Mouse (Mus musculus): Measurements from ENCODE around the gene Myzap. TPM values are rescaled to one million over a fixed set of nuclear protein-coding genes. Genes with fewer than 3 reads are reported as not detected.
A peak's percentile ranks its signal among the peaks of the same experiment; 100 is the strongest.
"Not testable (repeated sequence)": the region's sequence is repeated elsewhere in the genome, so short reads cannot be mapped to it uniquely, and the experiment has no call there.

Gene Myzap
- polyA plus RNA-seq, 1 experiment from 2014 or later, result 3.5 TPM

DNA sequence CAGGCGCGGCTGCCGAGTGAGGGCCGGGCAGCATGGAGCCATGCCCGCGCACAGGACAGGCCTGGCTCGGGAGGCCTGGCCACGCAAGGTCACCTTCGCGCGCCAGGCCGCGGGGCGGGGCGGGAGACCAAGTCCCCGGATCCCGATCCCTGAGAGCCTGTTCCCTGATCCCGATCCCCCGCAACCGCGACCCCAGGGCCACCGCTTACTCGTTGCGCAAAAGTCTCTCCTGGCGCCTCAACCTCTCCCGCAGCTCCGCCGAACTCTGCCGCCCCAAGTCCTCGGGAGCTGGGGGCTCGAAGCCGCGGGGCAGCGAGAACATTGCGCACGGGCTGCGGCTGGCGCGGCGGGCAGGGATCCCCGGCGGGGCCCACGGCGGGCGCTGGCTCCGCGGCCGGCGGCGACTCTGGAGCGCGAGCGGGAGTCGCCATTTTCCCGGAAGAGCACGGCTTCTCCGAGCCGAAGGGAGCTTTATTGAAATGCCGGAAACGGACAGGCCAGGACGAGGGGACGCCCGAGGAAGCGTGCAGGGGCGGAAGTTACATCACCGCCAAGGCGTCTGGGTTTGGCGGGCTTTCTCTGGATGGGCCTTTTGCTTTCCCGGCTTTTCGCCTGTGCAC, 106.6 kb downstream of the Myzap start, which contains the start of gene Polr2m:
TSS of gene Polr2m (minus strand) at position 461 of the 620 bp plus-strand sequence.
- peaks cover 31% of the 10 kb centered on the region for H3K4me1 ChIP-seq
- peaks cover 35% of the 10 kb centered on the region for H3K36me3 ChIP-seq (replicated peaks)
- peak; percentile 93 for DNase-seq (ENCODE audit: extremely low spot score, low spot score)
- peak within 1 kb of the TSS; percentile 100 for H3K27ac ChIP-seq
- no peaks in the 10 kb centered on the region for H3K9me3 ChIP-seq
- under 1% methylated on average over 70 of the region's 70 CpGs for WGBS
- H3K4me3 ChIP-seq, result peak within 1 kb of the TSS; percentile 98
- H3K27me3 ChIP-seq (ENCODE audit: poor library complexity, severe bottlenecking), result peaks cover 13% of the 10 kb centered on the region; the same call in 1 of the 2 replicates

DNA sequence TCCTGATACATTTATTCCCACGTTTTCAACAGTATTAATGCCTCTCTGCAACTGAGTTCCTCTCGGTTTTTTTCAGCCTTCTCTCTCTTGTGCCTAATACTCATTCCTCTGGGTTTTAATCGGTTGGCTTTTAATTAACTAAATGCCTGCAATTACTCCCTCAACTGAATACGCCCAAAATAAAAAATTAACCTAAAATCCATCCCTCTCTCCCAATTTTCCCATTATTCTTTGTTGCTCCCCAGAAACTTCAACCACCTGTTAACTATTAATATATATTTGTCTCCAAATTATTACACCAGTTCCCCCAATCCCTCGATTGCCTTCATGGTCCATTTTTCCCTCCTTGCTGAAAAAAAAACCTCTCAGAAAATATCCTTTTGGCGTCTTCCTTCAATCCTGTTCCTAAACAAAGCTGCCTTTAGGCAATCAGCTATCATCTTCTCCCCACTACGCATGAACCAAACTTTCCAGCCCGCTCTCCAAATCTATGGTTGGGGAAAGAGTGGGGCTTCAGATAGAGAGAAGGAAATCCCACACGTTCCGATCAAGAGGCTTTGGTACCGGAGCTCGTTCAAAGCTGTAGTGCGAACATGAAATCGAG, 107.2 kb downstream of the Myzap start:
- Histone ChIP-seq H3K27me3 (ENCODE audit: poor library complexity, severe bottlenecking) (peaks cover 13% of the 10 kb centered on the region; the same call in 1 of the 2 replicates), H3K27ac (peak overlapping the region; percentile 100), H3K36me3 (replicated peaks) (peaks cover 41% of the 10 kb centered on the region), H3K4me1 (peaks cover 25% of the 10 kb centered on the region), H3K9me3 (no peaks in the 10 kb centered on the region), H3K4me3 (peak overlapping the region; percentile 98)
- 3% methylated on average over 14 of the region's 14 CpGs for WGBS
- DNase-seq (ENCODE audit: extremely low spot score, low spot score), result no peak

DNA sequence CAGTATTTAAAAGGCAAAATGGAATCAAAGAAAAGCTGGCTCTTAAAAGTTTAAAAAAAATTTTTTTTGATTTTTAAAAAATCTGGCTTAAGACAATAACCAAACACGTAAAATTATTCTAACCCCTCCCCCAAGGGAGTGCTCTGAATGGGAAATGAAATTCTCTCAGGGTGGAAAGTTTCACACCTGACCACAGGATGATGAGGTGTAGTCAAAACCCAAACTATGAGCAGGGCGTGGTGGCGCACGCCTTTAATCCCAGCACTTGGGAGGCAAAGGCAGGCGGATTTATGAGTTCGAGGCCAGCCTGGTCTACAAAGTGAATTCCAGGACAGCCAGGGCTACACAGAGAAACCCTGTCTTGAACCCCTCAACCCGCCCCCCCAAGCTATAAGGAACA, 108.3 kb downstream of the Myzap start:
- not testable (repeated sequence) for DNase-seq (ENCODE audit: extremely low spot score, low spot score)
- H3K36me3 ChIP-seq (replicated peaks), result peaks cover 52% of the 10 kb centered on the region
- 92% methylated on average over 7 of the region's 7 CpGs for WGBS

DNA sequence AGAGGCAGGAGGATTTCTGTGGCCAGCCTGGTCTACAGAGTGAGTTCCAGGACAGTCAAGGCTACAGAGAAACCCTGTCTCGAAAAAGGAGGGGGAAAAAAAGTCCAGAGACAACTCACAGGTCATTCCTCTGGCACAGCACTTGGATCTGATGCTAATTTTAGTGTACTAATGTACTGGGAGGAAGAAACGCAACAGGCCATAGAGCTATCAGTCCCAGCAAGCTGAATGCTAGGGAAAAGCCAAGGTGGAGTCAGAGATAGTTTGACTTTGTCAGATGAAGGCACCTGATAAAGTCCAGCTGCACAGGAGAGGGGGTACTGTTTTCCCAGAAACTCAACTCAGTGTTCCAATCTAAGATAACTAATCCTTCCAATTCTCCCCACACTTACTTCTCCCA, 111.9 kb downstream of the Myzap start:
- Histone ChIP-seq H3K9me3 (peaks cover 6% of the 10 kb centered on the region; the same call in 1 of the 2 replicates), H3K4me3 (no peak overlapping the region), H3K27me3 (ENCODE audit: poor library complexity, severe bottlenecking) (no peaks in the 10 kb centered on the region), H3K36me3 (replicated peaks) (peaks cover 88% of the 10 kb centered on the region), H3K4me1 (peaks cover 15% of the 10 kb centered on the region), H3K27ac (no peak overlapping the region)
- WGBS, result 92% methylated on average over 2 of the region's 2 CpGs
- no peak for DNase-seq (ENCODE audit: extremely low spot score, low spot score)

More for the DNA sequence above, 108.3 kb downstream of the Myzap start:
- H3K27ac ChIP-seq, H3K9me3 ChIP-seq: not testable (repeated sequence)
- H3K4me3 ChIP-seq, result peak overlapping the region; percentile 98
- H3K27me3 ChIP-seq (ENCODE audit: poor library complexity, severe bottlenecking), result peaks cover 13% of the 10 kb centered on the region; the same call in 1 of the 2 replicates
- peaks cover 19% of the 10 kb centered on the region for H3K4me1 ChIP-seq

DNA sequence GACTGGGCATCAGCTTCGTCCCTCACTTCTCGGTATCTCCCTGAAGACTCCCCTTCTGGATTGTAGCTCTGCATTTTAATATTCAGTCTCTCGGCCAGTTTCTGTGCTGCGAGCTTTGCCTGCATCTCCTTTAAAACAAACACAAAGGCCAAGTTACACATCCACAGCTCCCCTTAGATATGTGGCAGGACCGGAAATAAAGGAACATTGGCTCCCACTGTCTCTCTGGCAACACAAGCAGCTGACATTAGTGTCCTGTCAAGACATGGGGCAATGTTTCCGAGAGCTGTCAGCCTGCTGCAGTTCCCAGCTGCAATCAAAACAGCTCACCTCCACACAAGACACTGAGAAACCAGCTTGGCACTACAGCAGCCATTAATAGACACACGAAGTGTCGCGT, 112.7 kb downstream of the Myzap start:
- Histone ChIP-seq H3K4me1 (peaks cover 11% of the 10 kb centered on the region), H3K27me3 (ENCODE audit: poor library complexity, severe bottlenecking) (no peaks in the 10 kb centered on the region), H3K36me3 (replicated peaks) (peaks cover 97% of the 10 kb centered on the region), H3K4me3 (no peak overlapping the region), H3K27ac (no peak overlapping the region), H3K9me3 (peaks cover 6% of the 10 kb centered on the region; the same call in 1 of the 2 replicates)
- WGBS, result 94% methylated on average over 9 of the region's 9 CpGs
- no peak for DNase-seq (ENCODE audit: extremely low spot score, low spot score)

DNA sequence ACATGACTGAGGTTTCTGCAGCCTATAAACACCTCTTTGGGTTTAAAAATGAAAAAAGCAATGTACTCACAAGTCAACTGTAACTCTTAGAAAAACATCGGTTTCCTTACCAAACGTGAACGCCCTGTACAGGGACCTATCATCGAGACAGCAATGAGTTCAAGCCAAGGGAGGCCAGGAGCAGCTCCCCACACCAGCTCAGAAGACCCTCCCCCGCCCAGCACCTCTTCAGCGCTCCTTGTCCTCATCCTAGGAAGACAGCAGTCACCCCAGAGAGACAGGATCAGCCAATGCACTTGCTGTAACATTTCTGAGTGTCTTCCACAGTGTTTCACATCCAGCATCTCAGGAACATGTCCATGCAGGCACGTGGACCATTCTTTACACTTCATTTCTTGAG, 113.6 kb downstream of the Myzap start:
- 97% methylated on average over 7 of the region's 7 CpGs for WGBS
- Histone ChIP-seq H3K27me3 (ENCODE audit: poor library complexity, severe bottlenecking) (no peaks in the 10 kb centered on the region), H3K27ac (no peak overlapping the region), H3K4me3 (no peak overlapping the region), H3K4me1 (peaks cover 5% of the 10 kb centered on the region; the same call in 1 of the 2 replicates), H3K9me3 (peaks cover 6% of the 10 kb centered on the region; the same call in 1 of the 2 replicates), H3K36me3 (replicated peaks) (peaks cover 99% of the 10 kb centered on the region)
- no peak for DNase-seq (ENCODE audit: extremely low spot score, low spot score)

DNA sequence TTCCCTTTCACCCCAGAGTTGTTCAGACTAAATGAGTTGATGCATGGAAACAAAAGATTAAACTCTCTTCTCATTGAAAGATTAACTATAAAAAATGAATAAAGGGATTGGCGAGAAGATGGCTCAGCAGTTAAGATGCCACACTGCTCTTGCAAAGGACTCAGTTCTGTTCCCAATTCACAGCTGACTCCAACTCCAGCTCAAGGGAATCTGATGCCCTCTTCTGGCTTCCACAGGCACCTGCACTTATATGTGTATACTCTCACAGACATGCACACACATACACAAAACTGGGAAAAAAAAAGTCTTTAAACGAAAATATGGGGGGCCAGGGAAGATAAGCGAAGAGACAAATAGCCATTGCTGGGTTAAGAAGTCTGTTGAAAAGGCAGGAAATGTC, 115.6 kb downstream of the Myzap start:
- H3K27ac ChIP-seq, result no peak overlapping the region
- no peak for DNase-seq (ENCODE audit: extremely low spot score, low spot score)
- no peak overlapping the region for H3K4me3 ChIP-seq
- 92% methylated on average over 3 of the region's 3 CpGs for WGBS
- no peaks in the 10 kb centered on the region for H3K27me3 ChIP-seq (ENCODE audit: poor library complexity, severe bottlenecking)
- H3K9me3 ChIP-seq, result peaks cover 6% of the 10 kb centered on the region; the same call in 1 of the 2 replicates
- peaks cover 84% of the 10 kb centered on the region for H3K36me3 ChIP-seq (replicated peaks)
- H3K4me1 ChIP-seq, result no peaks in the 10 kb centered on the region

DNA sequence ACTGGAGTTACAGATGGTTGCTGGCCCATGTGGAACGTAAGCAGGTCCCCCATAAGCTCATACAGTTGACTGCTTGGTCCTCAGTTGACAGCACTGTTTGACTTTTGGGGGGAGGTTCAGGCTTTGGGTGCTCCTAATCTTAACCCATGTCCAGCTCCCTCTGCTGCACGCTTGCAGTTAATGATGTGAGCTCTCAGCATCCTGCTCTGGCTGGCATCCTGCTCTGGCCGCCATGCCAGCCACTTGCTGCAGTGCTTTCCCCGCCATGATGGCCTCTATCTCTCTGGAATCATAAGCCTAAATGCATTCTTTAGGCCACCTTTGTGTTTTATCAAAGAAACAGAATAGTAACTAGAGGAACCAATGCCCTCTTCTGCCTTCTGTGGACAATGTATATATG, 116.6 kb downstream of the Myzap start:
- no peak for DNase-seq (ENCODE audit: extremely low spot score, low spot score)
- Histone ChIP-seq H3K27ac (no peak overlapping the region), H3K4me1 (no peaks in the 10 kb centered on the region), H3K4me3 (no peak overlapping the region), H3K9me3 (peaks cover 6% of the 10 kb centered on the region; the same call in 1 of the 2 replicates), H3K27me3 (ENCODE audit: poor library complexity, severe bottlenecking) (no peaks in the 10 kb centered on the region), H3K36me3 (replicated peaks) (peaks cover 73% of the 10 kb centered on the region)
- WGBS, result 98% methylated on average over 4 of the region's 4 CpGs

DNA sequence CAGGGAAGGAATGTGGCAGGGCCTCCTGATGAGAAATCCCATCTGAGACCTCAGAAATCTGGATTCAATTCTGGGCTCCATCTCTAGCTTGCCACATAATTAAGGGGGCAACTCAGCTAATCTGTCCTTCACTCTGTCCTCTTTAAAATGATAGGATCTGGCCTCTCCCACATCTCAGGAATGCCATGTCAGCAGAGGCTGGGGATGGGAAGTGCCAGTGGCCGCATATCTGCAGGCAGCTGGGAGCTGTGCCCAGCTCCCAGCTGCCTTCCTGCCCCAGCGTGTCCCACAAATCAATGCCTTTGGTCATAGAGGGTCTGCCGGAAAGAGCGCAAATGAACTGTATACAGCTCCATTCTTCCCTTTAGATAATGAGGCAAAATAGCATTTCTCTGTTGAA, 124.7 kb downstream of the Myzap start:
- H3K27me3 ChIP-seq (ENCODE audit: poor library complexity, severe bottlenecking), result no peaks in the 10 kb centered on the region
- WGBS, result 79% methylated on average over 4 of the region's 4 CpGs
- no peak for DNase-seq (ENCODE audit: extremely low spot score, low spot score)
- no peak overlapping the region for H3K27ac ChIP-seq
- no peaks in the 10 kb centered on the region for H3K9me3 ChIP-seq
- no peaks in the 10 kb centered on the region for H3K36me3 ChIP-seq (replicated peaks)
- no peaks in the 10 kb centered on the region for H3K4me1 ChIP-seq
- H3K4me3 ChIP-seq, result no peak overlapping the region

DNA sequence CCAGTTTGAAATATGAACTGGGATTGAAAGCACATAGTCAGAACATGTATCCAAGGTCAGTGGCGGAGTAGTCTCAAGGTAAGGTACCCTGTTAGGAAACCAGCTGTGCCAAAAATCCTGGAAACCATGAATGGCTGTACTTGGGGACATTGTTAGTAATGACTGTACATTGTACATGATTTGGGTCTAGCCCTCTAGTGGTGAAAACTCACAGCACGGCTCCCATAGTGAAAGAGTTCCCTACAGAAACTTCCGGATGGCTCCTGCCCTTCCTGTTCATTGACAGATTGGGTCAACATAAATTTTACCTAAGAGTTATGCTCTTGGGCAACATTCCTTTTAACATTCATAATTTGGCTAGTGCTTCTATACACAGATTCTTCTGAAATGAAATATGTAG, 126.0 kb downstream of the Myzap start:
- H3K4me3 ChIP-seq, result no peak overlapping the region
- H3K9me3 ChIP-seq, result no peaks in the 10 kb centered on the region
- H3K27ac ChIP-seq, result no peak overlapping the region
- WGBS, result 85% methylated on average over 3 of the region's 3 CpGs
- no peaks in the 10 kb centered on the region for H3K27me3 ChIP-seq (ENCODE audit: poor library complexity, severe bottlenecking)
- H3K4me1 ChIP-seq, result no peaks in the 10 kb centered on the region
- H3K36me3 ChIP-seq (replicated peaks), result no peaks in the 10 kb centered on the region
- DNase-seq (ENCODE audit: extremely low spot score, low spot score), result no peak

DNA sequence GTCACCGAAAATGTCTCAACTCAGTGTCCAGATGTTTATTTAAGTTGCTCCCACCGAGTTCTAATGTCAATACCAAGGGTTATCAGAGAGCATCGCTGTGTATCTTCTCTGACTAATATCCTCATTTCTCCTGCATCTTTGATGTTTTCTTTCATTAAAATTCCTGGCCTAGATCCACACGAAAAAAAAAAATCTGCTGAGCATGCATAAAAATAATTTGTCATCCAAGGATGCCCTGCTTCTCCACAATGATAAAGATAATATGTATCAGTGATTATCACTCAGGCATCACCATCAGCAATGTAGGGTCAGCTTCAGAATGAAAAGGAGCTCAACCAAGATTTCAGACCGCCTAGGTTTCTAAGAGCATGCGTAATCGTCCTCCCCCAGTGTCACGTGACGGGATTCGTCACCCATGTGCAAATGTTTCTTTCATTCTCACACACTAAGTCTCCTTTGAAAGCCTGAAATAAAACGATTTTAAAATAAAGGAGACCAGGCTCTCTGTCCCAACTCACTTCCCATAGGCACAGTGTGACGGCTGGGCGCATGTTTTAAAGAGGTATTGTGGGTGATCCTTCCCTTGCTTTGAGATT, 129.0 kb downstream of the Myzap start:
- no peaks in the 10 kb centered on the region for H3K9me3 ChIP-seq
- H3K27ac ChIP-seq, result no peak overlapping the region
- no peaks in the 10 kb centered on the region for H3K36me3 ChIP-seq (replicated peaks)
- no peak overlapping the region for H3K4me3 ChIP-seq
- no peaks in the 10 kb centered on the region for H3K27me3 ChIP-seq (ENCODE audit: poor library complexity, severe bottlenecking)
- WGBS, result 86% methylated on average over 13 of the region's 13 CpGs
- no peak for DNase-seq (ENCODE audit: extremely low spot score, low spot score)
- no peaks in the 10 kb centered on the region for H3K4me1 ChIP-seq

DNA sequence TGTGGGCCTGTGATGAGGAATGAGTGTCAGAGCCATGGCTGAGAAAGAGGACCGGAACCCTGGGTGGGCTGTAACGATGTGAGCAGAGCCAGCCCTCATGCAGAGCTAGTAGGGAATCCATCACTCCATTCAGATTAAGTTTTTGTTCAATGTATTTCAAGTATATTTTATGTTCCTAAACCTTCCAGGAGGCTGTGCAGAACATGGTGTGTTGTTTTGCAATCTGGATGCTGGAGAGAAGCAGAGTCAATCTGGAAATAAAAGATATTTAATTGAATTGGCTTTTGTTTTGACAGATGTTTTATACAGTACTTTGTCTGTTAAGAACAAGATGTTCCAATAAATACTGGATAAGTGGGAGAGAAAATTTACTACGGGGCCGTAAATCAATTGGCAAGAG, 135.4 kb downstream of the Myzap start:
- H3K27me3 ChIP-seq (ENCODE audit: poor library complexity, severe bottlenecking), result no peaks in the 10 kb centered on the region
- no peak overlapping the region for H3K4me3 ChIP-seq
- no peak for DNase-seq (ENCODE audit: extremely low spot score, low spot score)
- peaks cover 12% of the 10 kb centered on the region for H3K4me1 ChIP-seq
- H3K27ac ChIP-seq, result no peak overlapping the region
- WGBS, result 94% methylated on average over 4 of the region's 4 CpGs
- H3K9me3 ChIP-seq, result no peaks in the 10 kb centered on the region
- H3K36me3 ChIP-seq (replicated peaks), result no peaks in the 10 kb centered on the region
